Mouse (Mus musculus) kidney, embryonic 14.5 days (tissue): ENCODE measurements around the gene Spred1. TPM values are rescaled to one million over a fixed set of nuclear protein-coding genes. Genes with fewer than 3 reads are reported as not detected.
A peak's percentile ranks its signal among the peaks of the same experiment; 100 is the strongest.

Experiments used
- ATAC-seq: fragments of 200-750 bp; cut with Nextera tagmentation; 2 replicates; pipeline ENCODE4 v1.8.0; 2017; ENCODE audit warnings: moderate number of reproducible peaks, mild to moderate bottlenecking, moderate TSS enrichment, moderate library complexity; ENCODE audit not compliant: low FRiP score, low TSS enrichment
- H3K27ac ChIP-seq: fragments of 300-500 bp; sonication (generic); 2 replicates; pipeline ENCODE4 v1.5.1; 2014; ENCODE audit warnings: low read depth, mild to moderate bottlenecking, low read length, moderate library complexity, mixed read lengths
- H3K27me3 ChIP-seq: fragments of 300-500 bp; sonication (generic); 2 replicates; pipeline ENCODE4 v1.6.1; 2014; ENCODE audit warnings: mild to moderate bottlenecking, low read length; ENCODE audit not compliant: control insufficient read depth, insufficient read depth
- H3K36me3 ChIP-seq: fragments of 300-500 bp; sonication (generic); 2 replicates; pipeline ENCODE4 v1.6.1; 2014; ENCODE audit warnings: low read length, mixed read lengths; ENCODE audit not compliant: control insufficient read depth, insufficient read depth
- H3K4me1 ChIP-seq: fragments of 300-500 bp; sonication (generic); 2 replicates; pipeline ENCODE4 v1.6.1; 2014; ENCODE audit warnings: low read length, mixed read lengths; ENCODE audit not compliant: control insufficient read depth, insufficient read depth
- H3K4me2 ChIP-seq: fragments of 300-500 bp; sonication (generic); replicated peaks from 2 replicates; pipeline ENCODE4 v1.6.1; 2014; ENCODE audit warnings: low read depth, mild to moderate bottlenecking, low read length
- H3K4me3 ChIP-seq: fragments of 300-500 bp; sonication (generic); 2 replicates; pipeline ENCODE4 v1.5.1; 2014; ENCODE audit warnings: mild to moderate bottlenecking, low read length
- H3K9ac ChIP-seq: fragments of 300-500 bp; sonication (generic); 2 replicates; pipeline ENCODE4 v1.6.1; 2014; ENCODE audit warnings: low read depth, mild to moderate bottlenecking, low read length, moderate library complexity
- H3K9me3 ChIP-seq: fragments of 300-500 bp; sonication (generic); 2 replicates; pipeline ENCODE4 v1.6.1; 2016; ENCODE audit warnings: low read length; ENCODE audit not compliant: control insufficient read depth
- WGBS: fragments of 180-500 bp; shearing (Covaris S2); extraction: QIAGEN DNeasy Blood & Tissue Kit; methylation state at CpG from one replicate; pipeline ENCODE4 v1.1.7; 2014; 5-methylcytosine and 5-hydroxymethylcytosine counted together
- polyA plus RNA-seq: library from polyadenylated mRNA; unstranded; fragments of >200 nt; fragmentation: Nextera tagmentation; extraction: Ambion mirVana; gene quantifications from 2 replicates; pipeline ENCODE4 v1.2.1, GENCODE M21; 2014

Gene Spred1
- polyA plus RNA-seq, 1 experiment from 2014 or later, result 23.0 TPM

- Histone ChIP-seq H3K27ac (no peak overlapping the region), H3K9ac (no peak overlapping the region)
- WGBS, result 9% methylated on average over 6 of the region's 6 CpGs
Measured at GRCm38 (mm10) chr2:117210416-117211085, 89.4 kb downstream of the Spred1 start.

GRCm38 (mm10) chr2:117216152-117216551 lies 95.0 kb downstream of the Spred1 start:
- H3K27me3 ChIP-seq, result no peaks in the 10 kb centered on the region
- H3K36me3 ChIP-seq, result no peaks in the 10 kb centered on the region
- no peak overlapping the region for H3K27ac ChIP-seq
- WGBS, result 70% methylated on average over 2 of the region's 2 CpGs
- H3K9me3 ChIP-seq, result no peaks in the 10 kb centered on the region
- H3K9ac ChIP-seq, result no peak overlapping the region
- no peak for ATAC-seq
- H3K4me2 ChIP-seq, result no peak overlapping the region
- H3K4me3 ChIP-seq, result no peak overlapping the region
- H3K4me1 ChIP-seq, result no peaks in the 10 kb centered on the region

More at GRCm38 (mm10) chr2:117210416-117211085, 89.4 kb downstream of the Spred1 start:
- H3K4me2 ChIP-seq, result peak overlapping the region; percentile 28
- H3K27me3 ChIP-seq, result no peaks in the 10 kb centered on the region
- 0 out of 2 replicates have a peak overlapping the region, but pooled peaks have one; percentile 1 for H3K4me3 ChIP-seq
- H3K36me3 ChIP-seq, result no peaks in the 10 kb centered on the region
- H3K9me3 ChIP-seq, result no peaks in the 10 kb centered on the region
- no peaks in the 10 kb centered on the region for H3K4me1 ChIP-seq
- peak; percentile 99 for ATAC-seq

DNA sequence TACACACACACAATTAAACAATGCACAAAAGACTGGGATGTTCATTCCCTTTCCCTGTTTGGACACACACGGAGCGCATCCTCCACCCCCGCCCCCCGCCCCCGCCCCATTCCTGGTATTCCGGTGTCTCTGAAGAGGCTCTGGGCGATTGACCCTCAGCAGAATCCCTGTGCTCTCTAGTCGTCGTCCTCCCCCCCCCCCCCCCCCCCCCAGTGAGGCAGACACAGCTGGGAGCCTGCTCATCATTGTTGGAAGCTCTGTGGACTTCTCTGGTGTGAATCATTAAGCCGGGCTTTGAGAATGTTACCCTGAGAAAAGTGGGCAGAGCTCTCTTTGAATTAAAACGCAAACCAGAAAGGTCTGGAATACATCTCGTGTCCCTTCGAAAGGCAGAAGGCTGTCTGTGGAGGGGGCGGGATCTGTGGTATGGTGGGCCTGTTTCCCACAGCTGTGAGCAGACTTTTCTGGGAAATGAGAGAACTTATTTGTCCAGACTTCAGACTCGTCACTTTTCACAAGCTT lies 96.6 kb downstream of the Spred1 start:
- no peaks in the 10 kb centered on the region for H3K36me3 ChIP-seq
- WGBS, result 24% methylated on average over 14 of the region's 15 CpGs
- peak; percentile 62 for ATAC-seq
- no peaks in the 10 kb centered on the region for H3K27me3 ChIP-seq
- no peaks in the 10 kb centered on the region for H3K9me3 ChIP-seq
- no peak overlapping the region for H3K4me3 ChIP-seq
- no peak overlapping the region for H3K9ac ChIP-seq
- H3K27ac ChIP-seq, result no peak overlapping the region
- H3K4me1 ChIP-seq, result no peaks in the 10 kb centered on the region
- H3K4me2 ChIP-seq, result peak overlapping the region; percentile 19; the same call in 1 of the 2 replicates

GRCm38 (mm10) chr2:117219536-117219935 lies 98.4 kb downstream of the Spred1 start:
- Histone ChIP-seq H3K4me1 (no peaks in the 10 kb centered on the region), H3K4me3 (no peak overlapping the region), H3K36me3 (no peaks in the 10 kb centered on the region), H3K9me3 (no peaks in the 10 kb centered on the region), H3K27me3 (no peaks in the 10 kb centered on the region), H3K27ac (no peak overlapping the region), H3K9ac (no peak overlapping the region), H3K4me2 (no peak overlapping the region)
- no peak for ATAC-seq
- WGBS, result 96% methylated on average over 4 of the region's 4 CpGs

DNA sequence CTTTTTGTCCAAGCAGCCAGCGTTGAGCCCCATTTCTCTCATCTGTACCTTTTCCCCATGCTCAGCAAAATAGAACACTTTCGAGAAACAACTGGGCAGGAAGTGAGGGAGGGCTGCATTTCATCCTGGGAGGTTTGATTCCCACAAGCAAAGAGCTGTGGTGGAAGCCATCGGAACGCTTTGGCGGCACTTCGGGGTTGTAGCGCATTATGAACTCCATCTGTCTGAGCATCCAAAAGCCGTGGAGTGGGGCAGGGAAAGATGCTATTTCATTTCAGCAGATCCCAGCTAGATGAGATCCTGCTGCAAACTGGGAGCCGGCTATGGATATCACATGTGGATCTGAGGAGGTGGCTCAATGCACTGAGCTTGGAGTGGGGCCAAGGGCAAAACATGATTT lies 101.5 kb downstream of the Spred1 start:
- no peak overlapping the region for H3K27ac ChIP-seq

DNA sequence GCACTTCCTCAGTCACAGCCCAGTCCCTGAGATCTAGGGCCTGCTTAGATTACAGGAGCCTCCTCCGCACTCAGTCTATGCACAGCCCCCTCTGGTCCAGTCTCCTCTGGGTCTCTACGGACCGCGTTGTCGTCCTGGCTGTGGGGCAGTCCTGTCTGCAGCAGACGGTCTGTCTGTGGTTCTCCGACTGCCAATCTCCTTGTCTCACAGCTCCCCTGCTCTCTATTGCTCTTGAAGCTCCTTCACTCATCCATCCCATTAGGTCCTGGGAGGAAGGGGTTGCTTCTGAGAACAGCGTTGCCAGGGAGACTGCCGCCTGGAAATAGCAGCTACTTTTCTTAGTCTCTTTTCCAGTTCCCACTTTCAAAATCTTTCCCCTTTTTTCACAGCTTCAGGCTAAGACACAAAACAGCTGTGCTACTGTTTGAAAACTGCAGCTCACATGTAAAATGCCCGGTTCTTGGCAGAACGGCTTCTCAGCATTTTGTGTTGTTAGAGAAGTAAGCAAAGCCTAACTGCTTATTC lies 107.5 kb downstream of the Spred1 start:
- no peaks in the 10 kb centered on the region for H3K9me3 ChIP-seq
- H3K4me3 ChIP-seq, result no peak overlapping the region
- no peaks in the 10 kb centered on the region for H3K27me3 ChIP-seq
- H3K4me2 ChIP-seq, result no peak overlapping the region
- H3K9ac ChIP-seq, result no peak overlapping the region
- no peak for ATAC-seq
- H3K4me1 ChIP-seq, result no peaks in the 10 kb centered on the region
- H3K36me3 ChIP-seq, result no peaks in the 10 kb centered on the region
- WGBS, result 47% methylated on average over 11 of the region's 11 CpGs
- no peak overlapping the region for H3K27ac ChIP-seq

More for the DNA sequence above, 101.5 kb downstream of the Spred1 start:
- H3K4me2 ChIP-seq, result no peak overlapping the region
- 74% methylated on average over 9 of the region's 9 CpGs for WGBS
- ATAC-seq, result no peak
- H3K9me3 ChIP-seq, result no peaks in the 10 kb centered on the region
- H3K4me3 ChIP-seq, result no peak overlapping the region
- H3K27me3 ChIP-seq, result no peaks in the 10 kb centered on the region
- no peak overlapping the region for H3K9ac ChIP-seq
- H3K36me3 ChIP-seq, result no peaks in the 10 kb centered on the region
- H3K4me1 ChIP-seq, result no peaks in the 10 kb centered on the region

- ATAC-seq, result no peak
- Histone ChIP-seq H3K27me3 (no peaks in the 10 kb centered on the region), H3K27ac (no peak overlapping the region), H3K9ac (no peak overlapping the region), H3K4me1 (no peaks in the 10 kb centered on the region), H3K4me2 (no peak overlapping the region), H3K36me3 (no peaks in the 10 kb centered on the region), H3K4me3 (no peak overlapping the region), H3K9me3 (no peaks in the 10 kb centered on the region)
- 84% methylated on average over 7 of the region's 7 CpGs for WGBS
Measured at GRCm38 (mm10) chr2:117230261-117230660, 109.1 kb downstream of the Spred1 start.

- Histone ChIP-seq H3K27me3 (no peaks in the 10 kb centered on the region), H3K36me3 (no peaks in the 10 kb centered on the region), H3K27ac (no peak overlapping the region), H3K4me3 (no peak overlapping the region), H3K4me1 (no peaks in the 10 kb centered on the region), H3K4me2 (no peak overlapping the region), H3K9ac (no peak overlapping the region), H3K9me3 (no peaks in the 10 kb centered on the region)
- 8% methylated on average over 13 of the region's 13 CpGs for WGBS
- peak; percentile 86 for ATAC-seq
Measured at GRCm38 (mm10) chr2:117231257-117231656, 110.1 kb downstream of the Spred1 start.
